Mouse (Mus musculus) adrenal gland, adult 2 months (tissue): ENCODE data around the gene Gm21883. TPM values are rescaled to one million over a fixed set of nuclear protein-coding genes. Genes with fewer than 3 reads are reported as not detected.
"Not testable (repeated sequence)": the region's sequence is repeated elsewhere in the genome, so short reads cannot be mapped to it uniquely, and the experiment has no call there.

Experiments
- DNase-seq: peaks from one replicate; pipeline ENCODE4 v3.0.0; 2021
- long read RNA-seq: library from polyadenylated mRNA; stranded (forward); transcript quantifications from one replicate; pipeline ENCODE4 v2.0.0, GENCODE M21; 2021
- polyA plus RNA-seq: library from polyadenylated mRNA; depleted of rRNA; stranded (reverse); fragments of >200 nt; gene quantifications from 2 replicates; pipeline ENCODE4 v1.2.3, GENCODE M21; 2012; rRNA removed
- total RNA-seq, 2 experiments: library from RNA; stranded (reverse); gene quantifications; 2 replicates each; pipeline ENCODE4 v1.2.3; 2021

The Gm21883 gene
- not detected for total RNA-seq
- polyA plus RNA-seq = not detected in 2 replicates
- long read RNA-seq = 0 reads

DNA sequence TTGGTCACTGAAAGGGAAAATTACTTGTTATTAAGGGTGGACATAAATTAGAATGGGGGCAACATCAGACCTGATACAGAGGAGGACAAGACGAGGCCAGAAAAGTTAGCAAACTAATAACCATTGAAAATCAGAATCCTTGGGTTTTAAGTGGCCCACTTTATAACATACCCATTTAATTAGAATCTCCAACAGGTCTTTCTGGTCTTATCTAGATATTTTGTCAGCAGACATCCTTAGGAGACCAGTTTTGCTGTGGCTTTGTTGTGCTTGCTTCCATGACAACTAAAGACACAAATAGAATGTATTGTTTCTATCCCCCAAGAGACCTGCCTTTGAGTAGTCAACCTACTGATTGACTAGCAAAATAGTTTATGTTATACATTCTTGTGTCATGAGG is at the start of gene Gm21883:
Gene Gm21883, minus strand, starts transcription at position 101 of the 400 bp plus-strand sequence.
- not testable (repeated sequence) for DNase-seq

DNA sequence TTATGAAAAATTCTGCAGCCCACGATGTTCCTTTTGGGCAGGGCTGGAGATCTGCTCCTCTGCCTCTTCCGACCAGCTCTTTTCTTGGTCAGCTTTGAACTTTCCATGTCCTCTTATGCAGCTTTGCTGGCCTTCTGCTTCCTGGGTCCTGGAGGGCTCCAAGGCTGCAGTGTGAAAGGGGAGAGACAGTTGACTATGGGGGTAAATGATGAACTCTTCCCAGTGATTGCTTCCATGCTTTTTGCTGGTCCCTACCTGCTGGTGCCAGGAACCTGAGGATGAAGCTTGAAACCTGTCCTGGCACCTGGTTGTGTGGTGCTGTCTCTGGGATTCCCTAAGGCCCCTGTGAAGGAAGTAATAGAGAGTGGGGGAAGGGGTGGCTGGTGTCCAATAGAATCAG is 44.7 kb upstream of the Gm21883 start, which contains the start of gene Spin2e:
Gene Spin2e, minus strand, starts transcription at position 101 of the 400 bp plus-strand sequence.
- not testable (repeated sequence) for DNase-seq

Other genes starting within 250 kb of the Gm21883 start
- gene Btbd35f26, start 237.8 kb downstream of the Gm21883 start, total RNA-seq = not detected
- gene Btbd35f26, start 237.8 kb downstream of the Gm21883 start, polyA plus RNA-seq = not detected in 2 replicates
- gene Btbd35f19, start 190.4 kb downstream of the Gm21883 start, total RNA-seq = not detected
- gene Btbd35f19, start 190.4 kb downstream of the Gm21883 start, polyA plus RNA-seq = not detected in 2 replicates
- not detected for gene Spin2e, start 44.6 kb upstream of the Gm21883 start, total RNA-seq
- gene Spin2e, start 44.6 kb upstream of the Gm21883 start, polyA plus RNA-seq = not detected in 2 replicates
- not detected for gene Btbd35f25, start 142.9 kb upstream of the Gm21883 start, total RNA-seq
- not detected in 2 replicates for gene Btbd35f25, start 142.9 kb upstream of the Gm21883 start, polyA plus RNA-seq